14 mouse cellular contexts compared by ENCODE assay signal in the genomic region with DNA sequence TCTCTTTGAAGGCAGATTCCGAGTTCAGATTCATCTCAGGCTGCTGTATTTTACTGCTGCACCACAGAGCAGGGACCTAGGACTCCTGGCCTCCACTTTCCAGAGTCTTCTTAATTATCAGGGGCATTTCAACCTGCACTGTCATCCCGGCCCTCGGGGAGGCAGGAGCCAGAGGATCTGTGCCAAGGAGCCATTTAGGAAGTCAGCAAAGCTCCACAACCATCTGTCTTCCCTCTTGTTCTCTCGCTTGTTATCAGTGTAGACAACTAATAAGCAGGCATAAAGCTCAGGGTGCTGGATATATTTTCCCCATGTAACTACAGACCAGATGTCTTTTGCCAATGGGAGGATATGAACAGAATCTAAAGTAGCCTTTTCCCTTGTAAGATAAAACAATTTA.
DNase-seq lines count a peak whose midpoint lies in the region; ATAC-seq and TF ChIP-seq lines count a peak whose summit lies in the region.
"Had no signal": no experiment of that assay in that cellular context is flagged by ENCODE, and none has a peak within 500 bp of the region (broad histone marks: within the 10 kb centered on the region; RNA-seq: fewer than 3 reads in every experiment).

No protein-coding gene starts in this region.

- no peak for TF ChIP-seq CTCF in forebrain, postnatal 0 days (IDR thresholded peaks at IDR 0.05; ENCODE audit: low read depth)
- no peak for TF ChIP-seq CTCF in gastrocnemius, adult 2 months (IDR thresholded peaks at IDR 0.05)

- H3K36me3 ChIP-seq in hindbrain, embryonic 10.5 days = no peaks in the 10 kb centered on the region
- H3K36me3 ChIP-seq in hindbrain, embryonic 14.5 days (replicated peaks; ENCODE audit: control insufficient read depth, insufficient read depth) = no peaks in the 10 kb centered on the region
- no peaks in the 10 kb centered on the region for H3K36me3 ChIP-seq in forebrain, postnatal 0 days (ENCODE audit: insufficient read depth)
- H3K36me3 ChIP-seq: embryonic facial prominence, embryonic 12.5 days; kidney, embryonic 15.5 days had no signal

- H3K27me3 ChIP-seq in hindbrain, embryonic 10.5 days (ENCODE audit: insufficient read depth, poor library complexity, severe bottlenecking) = no peaks in the 10 kb centered on the region
- no peaks in the 10 kb centered on the region for H3K27me3 ChIP-seq in hindbrain, embryonic 14.5 days (ENCODE audit: control insufficient read depth, insufficient read depth, low read length)
- no peaks in the 10 kb centered on the region for H3K27me3 ChIP-seq in forebrain, postnatal 0 days (ENCODE audit: insufficient read depth, low read length)
- H3K27me3 ChIP-seq: embryonic facial prominence, embryonic 12.5 days; kidney, embryonic 15.5 days had no signal

- H3K4me3 ChIP-seq in hindbrain, embryonic 10.5 days = no peak overlapping the region
- H3K4me3 ChIP-seq in hindbrain, embryonic 14.5 days (replicated peaks; ENCODE audit: low read length) = no peak overlapping the region
- no peak overlapping the region for H3K4me3 ChIP-seq in forebrain, postnatal 0 days (ENCODE audit: low read depth, low read length)
- no peak overlapping the region for H3K4me3 ChIP-seq in gastrocnemius, adult 2 months
- H3K4me3 ChIP-seq: embryonic facial prominence, embryonic 12.5 days; kidney, embryonic 15.5 days; myocyte had no signal

- no peak for ATAC-seq in hindbrain, embryonic 14.5 days (ENCODE audit: low FRiP score)
- ATAC-seq in forebrain, postnatal 0 days = peak; percentile 49; the same call in 1 of the 2 replicates

- WGBS in hindbrain, embryonic 10.5 days = 79% methylated on average over 4 of the region's 4 CpGs
- 53% methylated on average over 4 of the region's 4 CpGs for WGBS in hindbrain, embryonic 14.5 days
- WGBS in forebrain, postnatal 0 days = 32% methylated on average over 4 of the region's 4 CpGs

- H3K9ac ChIP-seq in hindbrain, embryonic 14.5 days = no peak overlapping the region
- H3K9ac ChIP-seq in forebrain, postnatal 0 days = no peak overlapping the region
- H3K9ac ChIP-seq: embryonic facial prominence, embryonic 12.5 days; kidney, embryonic 15.5 days; lung, embryonic 14.5 days had no signal

- no peaks in the 10 kb centered on the region for H3K4me1 ChIP-seq in hindbrain, embryonic 10.5 days (replicated peaks)
- no peaks in the 10 kb centered on the region for H3K4me1 ChIP-seq in hindbrain, embryonic 14.5 days (replicated peaks; ENCODE audit: control insufficient read depth, insufficient read depth, low read length)
- no peaks in the 10 kb centered on the region for H3K4me1 ChIP-seq in forebrain, postnatal 0 days (ENCODE audit: insufficient read depth)
- H3K4me1 ChIP-seq: embryonic facial prominence, embryonic 12.5 days; kidney, embryonic 15.5 days had no signal

- DNase-seq in hindbrain, embryonic 10.5 days (ENCODE audit: low spot score) = no peak
- DNase-seq in hindbrain, embryonic 14.5 days (ENCODE audit: low spot score) = no peak
- DNase-seq in MN1 (ENCODE audit: low spot score) = peak; percentile 35
- peak; percentile 64 for DNase-seq in cerebellum, adult 8-10 months
- no peak for DNase-seq in forebrain, postnatal 0 days
- no peak for DNase-seq in gastrocnemius, postnatal 25 days
- no peak for DNase-seq in kidney, adult 11 months
- no peak for DNase-seq in gastrocnemius, adult 2 months
- DNase-seq: adrenal gland, postnatal 25 days; liver; lung, embryonic 14.5 days had no signal

- 0 out of 2 replicates have a peak overlapping the region, but pooled peaks have one; percentile 12 for H3K27ac ChIP-seq in hindbrain, embryonic 10.5 days
- H3K27ac ChIP-seq in hindbrain, embryonic 14.5 days = no peak overlapping the region
- H3K27ac ChIP-seq in forebrain, postnatal 0 days (ENCODE audit: low read depth, low read length) = no peak overlapping the region; the same call in 1 of the 2 replicates
- H3K27ac ChIP-seq in gastrocnemius, adult 2 months = no peak overlapping the region
- H3K27ac ChIP-seq: embryonic facial prominence, embryonic 12.5 days; kidney, embryonic 15.5 days had no signal

- intact Hi-C loops in gastrocnemius, adult 2 months (cut with DNase I) = no loop called here

- H3K4me2 ChIP-seq in hindbrain, embryonic 14.5 days (replicated peaks) = no peak overlapping the region
- no peak overlapping the region for H3K4me2 ChIP-seq in forebrain, postnatal 0 days (ENCODE audit: low read depth)
- H3K4me2 ChIP-seq: embryonic facial prominence, embryonic 12.5 days; kidney, embryonic 15.5 days; lung, embryonic 14.5 days had no signal

- no peaks in the 10 kb centered on the region for H3K9me3 ChIP-seq in hindbrain, embryonic 10.5 days
- no peaks in the 10 kb centered on the region for H3K9me3 ChIP-seq in hindbrain, embryonic 14.5 days (ENCODE audit: control insufficient read depth, low read length)
- no peaks in the 10 kb centered on the region for H3K9me3 ChIP-seq in forebrain, postnatal 0 days (ENCODE audit: low read length)
- H3K9me3 ChIP-seq: embryonic facial prominence, embryonic 12.5 days; kidney, embryonic 15.5 days had no signal

Comparison
In these comparisons a context has a peak if more than half of its experiments do, and no peak if none do; other contexts are left out.
1. DNase-seq: peak in MN1 (single experiment) and cerebellum, adult 8-10 months (single experiment); none in hindbrain, embryonic 10.5 days (single experiment), hindbrain, embryonic 14.5 days (single experiment), forebrain, postnatal 0 days (single experiment), gastrocnemius, postnatal 25 days (single experiment), kidney, adult 11 months (single experiment) and gastrocnemius, adult 2 months (single experiment).